Mouse (Mus musculus) heart, embryonic 15.5 days (tissue): Measurements from ENCODE around the gene Atg13. TPM values are rescaled to one million over a fixed set of nuclear protein-coding genes. Genes with fewer than 3 reads are reported as not detected.

Source experiments
- ATAC-seq: fragments of 200-750 bp; cut with Nextera tagmentation; replicated peaks from 2 replicates; pipeline ENCODE4 v1.8.0; 2017; ENCODE audit warnings: low read depth, moderate TSS enrichment; ENCODE audit not compliant: insufficient number of reproducible peaks, insufficient read depth, low FRiP score
- H3K27ac ChIP-seq: fragments of 300-500 bp; sonication (generic); 2 replicates; pipeline ENCODE4 v1.5.1; 2015; ENCODE audit warnings: mild to moderate bottlenecking, inconsistent platforms
- H3K27me3 ChIP-seq: fragments of 300-500 bp; sonication (generic); 2 replicates; pipeline ENCODE4 v1.6.1; 2015; ENCODE audit warnings: inconsistent platforms
- H3K36me3 ChIP-seq: fragments of 300-500 bp; sonication (generic); 2 replicates; pipeline ENCODE4 v1.6.1; 2015; ENCODE audit warnings: mild to moderate bottlenecking, inconsistent platforms
- H3K4me1 ChIP-seq: fragments of 300-500 bp; sonication (generic); replicated peaks from 2 replicates; pipeline ENCODE4 v1.6.1; 2015; ENCODE audit warnings: inconsistent platforms
- H3K4me2 ChIP-seq: fragments of 300-500 bp; sonication (generic); 2 replicates; pipeline ENCODE4 v1.6.1; 2015; ENCODE audit warnings: inconsistent platforms, mild to moderate bottlenecking, moderate library complexity
- H3K4me3 ChIP-seq: fragments of 300-500 bp; sonication (generic); 2 replicates; pipeline ENCODE4 v1.5.1; 2015; ENCODE audit warnings: mild to moderate bottlenecking, inconsistent platforms
- H3K9ac ChIP-seq: fragments of 300-500 bp; sonication (generic); 2 replicates; pipeline ENCODE4 v1.6.1; 2015; ENCODE audit warnings: mild to moderate bottlenecking, inconsistent platforms
- H3K9me3 ChIP-seq: fragments of 300-500 bp; sonication (generic); replicated peaks from 2 replicates; pipeline ENCODE4 v1.6.1; 2016; ENCODE audit warnings: inconsistent platforms
- WGBS: fragments of 180-500 bp; shearing (Covaris S2); methylation state at CpG from one replicate; pipeline ENCODE4 v1.1.7; 2015; ENCODE audit warnings: mixed read lengths; 5-methylcytosine and 5-hydroxymethylcytosine counted together
- polyA plus RNA-seq: library from polyadenylated mRNA; unstranded; fragments of >200 nt; fragmentation: Nextera tagmentation; extraction: Ambion mirVana; gene quantifications from 2 replicates; pipeline ENCODE4 v1.2.1, GENCODE M21; 2015

Atg13 gene
- polyA plus RNA-seq, 1 experiment from 2014 or later: 21.6 TPM

- Histone ChIP-seq H3K27me3 (no peaks in the 10 kb centered on the region), H3K4me1 (no peaks in the 10 kb centered on the region), H3K9me3 (no peaks in the 10 kb centered on the region), H3K27ac (no peak overlapping the region), H3K4me2 (no peak overlapping the region), H3K36me3 (peaks cover 10% of the 10 kb centered on the region; the same call in 1 of the 2 replicates), H3K9ac (no peak overlapping the region), H3K4me3 (no peak overlapping the region)
- 51% methylated on average over 4 of the region's 4 CpGs for WGBS
- ATAC-seq: no peak
Observed at GRCm38 (mm10) chr2:91723382-91723781, 13.0 kb upstream of the Atg13 start.

- Histone ChIP-seq H3K4me3 (no peak overlapping the region), H3K27me3 (no peaks in the 10 kb centered on the region), H3K4me1 (no peaks in the 10 kb centered on the region), H3K9ac (no peak overlapping the region), H3K9me3 (no peaks in the 10 kb centered on the region), H3K4me2 (no peak overlapping the region), H3K27ac (no peak overlapping the region), H3K36me3 (peaks cover 10% of the 10 kb centered on the region; the same call in 1 of the 2 replicates)
- whole genome bisulfite sequencing: 80% methylated on average over 6 of the region's 6 CpGs
- ATAC-seq: no peak
Observed at GRCm38 (mm10) chr2:91718276-91718675, 7.9 kb upstream of the Atg13 start.

DNA sequence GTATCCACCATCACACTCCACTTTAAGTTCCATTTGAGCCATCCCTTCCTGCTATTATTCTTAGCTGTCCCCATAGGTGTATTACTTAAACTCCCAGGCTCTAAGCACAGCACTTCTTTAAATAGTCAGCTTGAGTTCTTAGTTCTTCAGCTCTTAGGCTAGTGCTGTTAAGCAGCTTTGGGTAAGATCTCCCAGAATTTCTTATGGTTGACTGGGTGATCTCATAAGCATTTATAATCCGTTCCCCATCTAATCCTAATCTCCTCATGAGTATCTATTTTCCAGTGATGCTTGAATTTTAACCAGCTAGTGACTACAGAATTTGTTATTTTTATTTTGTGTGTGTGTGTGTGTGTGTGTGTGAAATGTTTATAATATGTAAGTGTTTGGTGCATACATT is 4.5 kb upstream of the Atg13 start:
- no peak overlapping the region for H3K9ac ChIP-seq
- H3K9me3 ChIP-seq: no peaks in the 10 kb centered on the region
- ATAC-seq: no peak
- H3K4me1 ChIP-seq: peaks cover 12% of the 10 kb centered on the region
- H3K27me3 ChIP-seq: no peaks in the 10 kb centered on the region
- H3K36me3 ChIP-seq: no peaks in the 10 kb centered on the region
- H3K4me3 ChIP-seq: no peak overlapping the region
- no peak overlapping the region for H3K27ac ChIP-seq
- 88% methylated on average over 1 of the region's 1 CpGs for WGBS
- H3K4me2 ChIP-seq: no peak overlapping the region

DNA sequence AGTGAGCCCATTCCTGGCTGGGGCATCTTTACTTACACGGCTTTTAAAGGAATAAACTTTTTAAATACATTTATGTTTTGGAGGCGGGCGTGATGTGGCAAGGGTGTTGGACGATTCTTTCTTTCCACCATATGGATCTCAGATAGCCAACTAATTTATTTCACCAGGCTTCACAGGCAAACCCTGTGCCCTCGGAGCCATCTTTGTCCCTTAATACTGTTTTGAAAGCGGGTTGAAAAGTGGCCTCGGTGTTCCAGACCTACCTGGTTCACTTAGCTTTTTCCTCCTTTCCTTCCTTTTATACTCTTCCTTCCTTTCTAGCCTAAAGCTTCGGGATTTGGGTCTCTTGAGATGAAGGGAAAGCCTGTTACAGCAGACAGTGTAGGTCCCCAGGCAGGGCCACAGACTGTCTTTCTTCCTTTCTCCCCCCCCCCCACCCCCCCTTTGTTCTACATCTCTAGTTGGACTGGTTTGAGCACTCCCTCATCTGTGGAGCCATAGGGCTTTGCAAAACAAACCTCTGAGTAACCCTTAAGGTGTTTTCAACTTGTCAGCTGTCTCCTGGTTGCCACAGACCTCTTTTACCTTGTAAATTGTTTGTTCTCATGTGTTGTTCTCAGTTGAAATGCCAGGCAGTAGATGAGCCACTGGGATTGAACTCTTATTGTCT is 1.0 kb upstream of the Atg13 start:
- Histone ChIP-seq H3K36me3 (no peaks in the 10 kb centered on the region), H3K4me1 (peaks cover 19% of the 10 kb centered on the region), H3K4me2 (peak overlapping the region; percentile 77), H3K9me3 (no peaks in the 10 kb centered on the region), H3K9ac (peak overlapping the region; percentile 85), H3K4me3 (peak overlapping the region; percentile 96), H3K27ac (peak overlapping the region; percentile 70), H3K27me3 (no peaks in the 10 kb centered on the region)
- 4% methylated on average over 8 of the region's 8 CpGs for WGBS
- no peak for ATAC-seq

DNA sequence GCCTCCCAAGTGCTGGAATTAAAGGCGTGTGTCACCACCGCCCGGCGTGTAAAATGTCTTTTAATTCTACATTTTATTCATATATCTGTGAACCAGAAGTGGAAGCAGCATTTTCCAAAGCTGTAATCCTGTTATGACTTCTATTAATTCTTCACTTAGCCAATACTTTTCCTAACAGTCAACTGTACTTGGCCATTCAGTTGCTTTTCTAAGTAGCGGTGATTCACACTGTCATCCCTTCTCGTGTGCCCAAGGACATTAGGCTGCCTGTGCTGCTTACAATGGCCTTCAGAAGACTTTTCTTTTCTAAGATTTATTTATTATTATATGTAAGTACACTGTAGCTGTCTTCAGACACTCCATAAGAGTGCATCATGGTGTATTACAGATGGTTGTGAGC is 2.0 kb downstream of the Atg13 start:
- H3K36me3 ChIP-seq: no peaks in the 10 kb centered on the region
- H3K4me1 ChIP-seq: peaks cover 19% of the 10 kb centered on the region
- no peak for ATAC-seq
- H3K4me2 ChIP-seq: no peak overlapping the region
- no peak overlapping the region for H3K4me3 ChIP-seq
- H3K27ac ChIP-seq: no peak overlapping the region
- H3K27me3 ChIP-seq: no peaks in the 10 kb centered on the region
- no peaks in the 10 kb centered on the region for H3K9me3 ChIP-seq
- H3K9ac ChIP-seq: no peak overlapping the region
- 92% methylated on average over 6 of the region's 6 CpGs for WGBS

- Histone ChIP-seq H3K27ac (no peak overlapping the region), H3K4me2 (no peak overlapping the region), H3K9ac (no peak overlapping the region), H3K4me3 (no peak overlapping the region), H3K4me1 (peaks cover 11% of the 10 kb centered on the region), H3K27me3 (no peaks in the 10 kb centered on the region), H3K9me3 (no peaks in the 10 kb centered on the region), H3K36me3 (no peaks in the 10 kb centered on the region)
- no peak for ATAC-seq
Observed at GRCm38 (mm10) chr2:91706456-91706855, 3.9 kb downstream of the Atg13 start.

DNA sequence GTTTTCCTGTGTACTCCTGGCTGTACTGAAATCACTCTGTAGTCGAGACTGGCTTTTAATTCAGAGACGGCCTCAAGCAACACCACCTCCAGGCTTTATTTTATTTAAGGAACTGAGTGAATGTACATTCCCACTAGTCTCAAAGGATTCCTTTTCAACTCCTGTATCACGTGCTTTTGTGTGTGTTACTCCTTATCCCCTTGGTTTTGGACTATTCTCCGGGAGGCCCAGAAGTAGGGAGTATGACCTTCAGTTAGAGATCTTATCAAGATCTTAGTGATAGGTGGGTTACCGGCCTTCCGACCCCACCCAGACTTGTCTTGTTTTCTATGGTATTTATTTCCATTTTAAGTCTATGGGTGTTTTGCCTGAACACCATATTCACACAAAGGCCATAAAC is 4.6 kb downstream of the Atg13 start:
- H3K4me1 ChIP-seq: peaks cover 8% of the 10 kb centered on the region
- H3K27me3 ChIP-seq: no peaks in the 10 kb centered on the region
- ATAC-seq: no peak
- no peak overlapping the region for H3K27ac ChIP-seq
- WGBS: 74% methylated on average over 6 of the region's 6 CpGs
- no peaks in the 10 kb centered on the region for H3K9me3 ChIP-seq
- no peaks in the 10 kb centered on the region for H3K36me3 ChIP-seq
- no peak overlapping the region for H3K4me2 ChIP-seq
- H3K4me3 ChIP-seq: no peak overlapping the region
- no peak overlapping the region for H3K9ac ChIP-seq

DNA sequence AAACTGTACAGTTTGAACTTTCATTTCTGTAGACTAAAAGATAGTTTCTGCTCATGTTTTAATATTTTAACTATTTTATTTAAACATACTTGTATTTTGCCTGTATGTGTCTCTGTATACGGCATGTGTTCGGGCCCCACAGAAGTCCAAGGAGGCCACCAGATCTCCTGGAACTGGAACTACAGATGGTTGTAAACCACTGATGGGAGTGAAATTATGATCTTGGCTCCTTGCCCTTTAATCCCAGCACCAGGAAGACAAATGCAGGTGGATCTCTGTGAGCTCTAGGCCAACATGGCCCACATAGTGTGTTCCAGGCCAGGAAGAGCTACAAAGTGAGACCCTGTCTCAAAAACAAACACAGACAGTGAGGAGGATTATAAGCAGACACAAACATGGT is 9.0 kb downstream of the Atg13 start:
- H3K9ac ChIP-seq: no peak overlapping the region
- no peak for ATAC-seq
- H3K9me3 ChIP-seq: no peaks in the 10 kb centered on the region
- H3K4me2 ChIP-seq: no peak overlapping the region
- 0 out of 2 replicates have a peak, but pooled peaks cover 3% of the 10 kb centered on the region for H3K4me1 ChIP-seq
- no peaks in the 10 kb centered on the region for H3K36me3 ChIP-seq
- H3K27me3 ChIP-seq: no peaks in the 10 kb centered on the region
- no peak overlapping the region for H3K27ac ChIP-seq
- 100% methylated on average over 2 of the region's 2 CpGs for WGBS
- H3K4me3 ChIP-seq: no peak overlapping the region

- no peak overlapping the region; the same call in 1 of the 2 replicates for H3K27ac ChIP-seq
- ATAC-seq: no peak
- H3K9ac ChIP-seq: no peak overlapping the region
- no peak overlapping the region for H3K4me2 ChIP-seq
- no peaks in the 10 kb centered on the region for H3K27me3 ChIP-seq
- no peaks in the 10 kb centered on the region for H3K36me3 ChIP-seq
- H3K4me1 ChIP-seq: peaks cover 6% of the 10 kb centered on the region; the same call in 1 of the 2 replicates
- no peaks in the 10 kb centered on the region for H3K9me3 ChIP-seq
- H3K4me3 ChIP-seq: no peak overlapping the region
- WGBS: 38% methylated on average over 1 of the region's 1 CpGs
Observed at GRCm38 (mm10) chr2:91699225-91699624, 11.2 kb downstream of the Atg13 start.

GRCm38 (mm10) chr2:91696225-91696590 is 14.2 kb downstream of the Atg13 start:
- H3K9me3 ChIP-seq: no peaks in the 10 kb centered on the region
- no peaks in the 10 kb centered on the region for H3K27me3 ChIP-seq
- no peak overlapping the region for H3K4me3 ChIP-seq
- ATAC-seq: peak; percentile 69; the same call in 1 of the 2 replicates
- 51% methylated on average over 1 of the region's 1 CpGs for WGBS
- H3K4me1 ChIP-seq: peaks cover 6% of the 10 kb centered on the region; the same call in 1 of the 2 replicates
- H3K4me2 ChIP-seq: no peak overlapping the region
- peaks cover 8% of the 10 kb centered on the region; the same call in 1 of the 2 replicates for H3K36me3 ChIP-seq
- peak overlapping the region; percentile 43 for H3K27ac ChIP-seq
- H3K9ac ChIP-seq: no peak overlapping the region

GRCm38 (mm10) chr2:91695436-91696224 is 14.7 kb downstream of the Atg13 start:
- no peaks in the 10 kb centered on the region for H3K9me3 ChIP-seq
- WGBS: 60% methylated on average over 10 of the region's 10 CpGs
- no peaks in the 10 kb centered on the region for H3K27me3 ChIP-seq
- peaks cover 8% of the 10 kb centered on the region; the same call in 1 of the 2 replicates for H3K36me3 ChIP-seq
- no peak overlapping the region for H3K9ac ChIP-seq
- no peak overlapping the region for H3K4me2 ChIP-seq
- ATAC-seq: 0 out of 2 replicates have a peak, but pooled peaks have one; percentile 58
- H3K4me1 ChIP-seq: peaks cover 6% of the 10 kb centered on the region; the same call in 1 of the 2 replicates
- H3K4me3 ChIP-seq: no peak overlapping the region
- H3K27ac ChIP-seq: peak overlapping the region; percentile 43
